Mouse (Mus musculus) liver, embryonic 11.5 days (tissue): Measurements from ENCODE around the gene Oxsr1. TPM values are rescaled to one million over a fixed set of nuclear protein-coding genes. Genes with fewer than 3 reads are reported as not detected.

Experiments used
- ATAC-seq: fragments of 200-750 bp; cut with Nextera tagmentation; replicated peaks from 2 replicates; pipeline ENCODE4 v1.8.0; 2017; ENCODE audit warnings: moderate number of reproducible peaks, mild to moderate bottlenecking, moderate TSS enrichment, moderate library complexity; ENCODE audit not compliant: low FRiP score
- DNase-seq: peaks from one replicate; pipeline ENCODE4 v3.0.0-alpha.2; 2017; ENCODE audit warnings: low spot score
- H3K27ac ChIP-seq: fragments of 300-500 bp; sonication (generic); 2 replicates; pipeline ENCODE4 v1.5.1; 2014; ENCODE audit warnings: mild to moderate bottlenecking, low read depth, low read length, control low read depth
- H3K27me3 ChIP-seq: fragments of 300-500 bp; sonication (generic); replicated peaks from 2 replicates; pipeline ENCODE4 v1.6.1; 2014; ENCODE audit warnings: low read length, mixed read lengths; ENCODE audit not compliant: control insufficient read depth, insufficient read depth
- H3K36me3 ChIP-seq: fragments of 300-500 bp; sonication (generic); 2 replicates; pipeline ENCODE4 v1.6.1; 2014; ENCODE audit warnings: mild to moderate bottlenecking, low read length, moderate library complexity, mixed read lengths; ENCODE audit not compliant: control insufficient read depth, insufficient read depth
- H3K4me1 ChIP-seq: fragments of 300-500 bp; sonication (generic); replicated peaks from 2 replicates; pipeline ENCODE4 v1.6.1; 2014; ENCODE audit warnings: low read length, mixed read lengths; ENCODE audit not compliant: control insufficient read depth, insufficient read depth
- H3K4me2 ChIP-seq: fragments of 300-500 bp; sonication (generic); 2 replicates; pipeline ENCODE4 v1.6.1; 2014; ENCODE audit warnings: mild to moderate bottlenecking, control low read depth, moderate library complexity
- H3K4me3 ChIP-seq: fragments of 300-500 bp; sonication (generic); 2 replicates; pipeline ENCODE4 v1.5.1; 2014; ENCODE audit warnings: low read depth, low read length, control low read depth
- H3K9ac ChIP-seq: fragments of 300-500 bp; sonication (generic); 2 replicates; pipeline ENCODE4 v1.6.1; 2014; ENCODE audit warnings: low read depth, low read length, control low read depth
- H3K9me3 ChIP-seq: fragments of 300-500 bp; sonication (generic); 2 replicates; pipeline ENCODE4 v1.6.1; 2016; ENCODE audit warnings: low read length, inconsistent platforms, mixed read lengths; ENCODE audit not compliant: control insufficient read depth
- WGBS: fragments of 180-500 bp; shearing (Covaris S2); extraction: QIAGEN DNeasy Blood & Tissue Kit; methylation state at CpG from one replicate; pipeline ENCODE4 v1.1.7; 2014; 5-methylcytosine and 5-hydroxymethylcytosine counted together
- polyA plus RNA-seq: library from polyadenylated mRNA; unstranded; fragments of >200 nt; fragmentation: Nextera tagmentation; extraction: Ambion mirVana; gene quantifications from 2 replicates; pipeline ENCODE4 v1.2.1, GENCODE M21; 2014

Oxsr1 gene
- polyA plus RNA-seq, 1 experiment from 2014 or later = 14.2 TPM

- DNase-seq (no peak), ATAC-seq (no peak)
- H3K9ac ChIP-seq = no peak overlapping the region
- peaks cover 10% of the 10 kb centered on the region for H3K4me1 ChIP-seq
- no peaks in the 10 kb centered on the region for H3K9me3 ChIP-seq
- H3K27me3 ChIP-seq = no peaks in the 10 kb centered on the region
- H3K36me3 ChIP-seq = no peaks in the 10 kb centered on the region
- WGBS = 83% methylated on average over 1 of the region's 1 CpGs
- H3K27ac ChIP-seq = no peak overlapping the region
- no peak overlapping the region for H3K4me2 ChIP-seq
- no peak overlapping the region for H3K4me3 ChIP-seq
Observed at GRCm38 (mm10) chr9:119318891-119319290, 3.3 kb downstream of the Oxsr1 start.

- H3K27ac ChIP-seq = no peak overlapping the region
- DNase-seq (no peak), ATAC-seq (no peak)
- H3K4me3 ChIP-seq = no peak overlapping the region
- H3K36me3 ChIP-seq = no peaks in the 10 kb centered on the region; the same call in 1 of the 2 replicates
- 91% methylated on average over 10 of the region's 10 CpGs for WGBS
- H3K27me3 ChIP-seq = no peaks in the 10 kb centered on the region
- 0 out of 2 replicates have a peak, but pooled peaks cover 2% of the 10 kb centered on the region for H3K4me1 ChIP-seq
- no peak overlapping the region for H3K4me2 ChIP-seq
- H3K9me3 ChIP-seq = no peaks in the 10 kb centered on the region
- H3K9ac ChIP-seq = no peak overlapping the region
Observed at GRCm38 (mm10) chr9:119313096-119313495, 9.1 kb downstream of the Oxsr1 start.

GRCm38 (mm10) chr9:119309067-119309466 is 13.2 kb downstream of the Oxsr1 start:
- WGBS = 87% methylated on average over 1 of the region's 1 CpGs
- DNase-seq = no peak
- ATAC-seq = no peak

GRCm38 (mm10) chr9:119305863-119306262 is 16.4 kb downstream of the Oxsr1 start:
- ATAC-seq (no peak), DNase-seq (no peak)
- no peaks in the 10 kb centered on the region for H3K27me3 ChIP-seq
- no peaks in the 10 kb centered on the region for H3K4me1 ChIP-seq
- H3K4me2 ChIP-seq = no peak overlapping the region
- H3K36me3 ChIP-seq = peaks cover 7% of the 10 kb centered on the region; the same call in 1 of the 2 replicates
- WGBS = 89% methylated on average over 7 of the region's 7 CpGs
- no peak overlapping the region for H3K9ac ChIP-seq
- H3K4me3 ChIP-seq = no peak overlapping the region
- H3K27ac ChIP-seq = no peak overlapping the region
- no peaks in the 10 kb centered on the region for H3K9me3 ChIP-seq

More at GRCm38 (mm10) chr9:119309067-119309466, 13.2 kb downstream of the Oxsr1 start:
- no peaks in the 10 kb centered on the region for H3K4me1 ChIP-seq
- no peaks in the 10 kb centered on the region for H3K27me3 ChIP-seq
- no peak overlapping the region for H3K4me3 ChIP-seq
- H3K9me3 ChIP-seq = no peaks in the 10 kb centered on the region
- H3K27ac ChIP-seq = no peak overlapping the region
- H3K4me2 ChIP-seq = no peak overlapping the region
- no peaks in the 10 kb centered on the region; the same call in 1 of the 2 replicates for H3K36me3 ChIP-seq
- no peak overlapping the region for H3K9ac ChIP-seq

GRCm38 (mm10) chr9:119298563-119298962 is 23.7 kb downstream of the Oxsr1 start:
- peaks cover 7% of the 10 kb centered on the region; the same call in 1 of the 2 replicates for H3K36me3 ChIP-seq
- H3K4me1 ChIP-seq = no peaks in the 10 kb centered on the region
- WGBS = 87% methylated on average over 3 of the region's 3 CpGs
- no peak overlapping the region for H3K4me2 ChIP-seq
- DNase-seq (no peak), ATAC-seq (no peak)
- H3K27ac ChIP-seq = no peak overlapping the region
- H3K27me3 ChIP-seq = no peaks in the 10 kb centered on the region
- H3K4me3 ChIP-seq = no peak overlapping the region
- H3K9me3 ChIP-seq = no peaks in the 10 kb centered on the region
- H3K9ac ChIP-seq = no peak overlapping the region

GRCm38 (mm10) chr9:119297696-119298095 is 24.5 kb downstream of the Oxsr1 start:
- Histone ChIP-seq H3K9me3 (no peaks in the 10 kb centered on the region), H3K4me3 (no peak overlapping the region), H3K27me3 (no peaks in the 10 kb centered on the region), H3K36me3 (peaks cover 7% of the 10 kb centered on the region; the same call in 1 of the 2 replicates), H3K4me1 (no peaks in the 10 kb centered on the region), H3K9ac (no peak overlapping the region), H3K27ac (no peak overlapping the region), H3K4me2 (no peak overlapping the region)
- DNase-seq = no peak
- WGBS = 88% methylated on average over 6 of the region's 6 CpGs
- no peak for ATAC-seq

- Histone ChIP-seq H3K36me3 (peaks cover 4% of the 10 kb centered on the region; the same call in 1 of the 2 replicates), H3K4me2 (no peak overlapping the region), H3K27ac (no peak overlapping the region), H3K4me3 (no peak overlapping the region), H3K4me1 (no peaks in the 10 kb centered on the region; the same call in 1 of the 2 replicates), H3K9me3 (no peaks in the 10 kb centered on the region), H3K9ac (no peak overlapping the region), H3K27me3 (no peaks in the 10 kb centered on the region)
- 65% methylated on average over 3 of the region's 3 CpGs for WGBS
- DNase-seq (no peak), ATAC-seq (peak; percentile 81)
Observed at GRCm38 (mm10) chr9:119290791-119291190, 31.4 kb downstream of the Oxsr1 start.

- 40% methylated on average over 5 of the region's 5 CpGs for WGBS
- H3K9me3 ChIP-seq = no peaks in the 10 kb centered on the region
- peak overlapping the region; percentile 16; the same call in 1 of the 2 replicates for H3K27ac ChIP-seq
- DNase-seq = no peak
- peaks cover 7% of the 10 kb centered on the region; the same call in 1 of the 2 replicates for H3K36me3 ChIP-seq
- no peak overlapping the region for H3K9ac ChIP-seq
- no peak overlapping the region for H3K4me3 ChIP-seq
- no peaks in the 10 kb centered on the region for H3K27me3 ChIP-seq
- peaks cover 4% of the 10 kb centered on the region for H3K4me1 ChIP-seq
- peak overlapping the region; percentile 4 for H3K4me2 ChIP-seq
- ATAC-seq = peak; percentile 87
Observed at GRCm38 (mm10) chr9:119280894-119281682, 41.1 kb downstream of the Oxsr1 start.

GRCm38 (mm10) chr9:119278031-119278430 is 44.2 kb downstream of the Oxsr1 start:
- 92% methylated on average over 5 of the region's 5 CpGs for WGBS
- peaks cover 7% of the 10 kb centered on the region; the same call in 1 of the 2 replicates for H3K36me3 ChIP-seq

More at GRCm38 (mm10) chr9:119278031-119278430, 44.2 kb downstream of the Oxsr1 start:
- Histone ChIP-seq H3K9me3 (no peaks in the 10 kb centered on the region), H3K4me2 (no peak overlapping the region), H3K27ac (no peak overlapping the region), H3K9ac (no peak overlapping the region), H3K4me1 (peaks cover 4% of the 10 kb centered on the region), H3K27me3 (no peaks in the 10 kb centered on the region), H3K4me3 (no peak overlapping the region)
- DNase-seq (peak; percentile 22), ATAC-seq (no peak)
